Mouse (Mus musculus) frontal cortex, adult 2 months (tissue): ENCODE data around the gene 1700025G04Rik. TPM values are rescaled to one million over a fixed set of nuclear protein-coding genes. Genes with fewer than 3 reads are reported as not detected.
A peak's percentile ranks its signal among the peaks of the same experiment; 100 is the strongest.
"Not testable (repeated sequence)": the region's sequence is repeated elsewhere in the genome, so short reads cannot be mapped to it uniquely, and the experiment has no call there.

Source experiments
- DNase-seq, 2 experiments: peaks; one replicate each; pipeline ENCODE4 v3.0.0; 2022; ENCODE audit warnings: low spot score in 1 of 2; ENCODE audit errors: extremely low spot score in 1 of 2
- polyA plus RNA-seq: library from polyadenylated mRNA; depleted of rRNA; stranded (reverse); fragments of >200 nt; gene quantifications from 2 replicates; pipeline ENCODE4 v1.2.3, GENCODE M21; 2012

1700025G04Rik gene
- polyA plus RNA-seq, 1 experiment, result 25.1 TPM

- DNase-seq, result no peak
Measured at GRCm38 (mm10) chr1:151863797-151864147, 226.2 kb downstream of the 1700025G04Rik start.

GRCm38 (mm10) chr1:151863135-151863796, 226.7 kb downstream of the 1700025G04Rik start:
- DNase-seq, result no peak

- DNase-seq, result no peak
Measured at GRCm38 (mm10) chr1:151862109-151862508, 227.8 kb downstream of the 1700025G04Rik start.

GRCm38 (mm10) chr1:151861334-151861995, 228.5 kb downstream of the 1700025G04Rik start:
- DNase-seq, result no peak

GRCm38 (mm10) chr1:151858474-151858873, 231.5 kb downstream of the 1700025G04Rik start:
- no peak for DNase-seq

GRCm38 (mm10) chr1:151855561-151855960, 234.4 kb downstream of the 1700025G04Rik start:
- no peak for DNase-seq

- DNase-seq, result no peak
Measured at GRCm38 (mm10) chr1:151851976-151852375, 237.9 kb downstream of the 1700025G04Rik start.

GRCm38 (mm10) chr1:151851051-151851848, 238.7 kb downstream of the 1700025G04Rik start:
- peak in 1 of 2 experiments; percentile 5 for DNase-seq

GRCm38 (mm10) chr1:151849993-151850608, 239.8 kb downstream of the 1700025G04Rik start:
- no peak for DNase-seq

GRCm38 (mm10) chr1:151848286-151848685, 241.6 kb downstream of the 1700025G04Rik start:
- no peak for DNase-seq

GRCm38 (mm10) chr1:151845926-151846782, 243.8 kb downstream of the 1700025G04Rik start:
- peak in 1 of 2 experiments; percentile 6 for DNase-seq

GRCm38 (mm10) chr1:151845252-151845832, 244.6 kb downstream of the 1700025G04Rik start:
- no peak for DNase-seq

GRCm38 (mm10) chr1:151840345-151840744, 249.6 kb downstream of the 1700025G04Rik start:
- DNase-seq, result not testable (repeated sequence)

GRCm38 (mm10) chr1:151835261-151835660, 254.7 kb downstream of the 1700025G04Rik start:
- no peak for DNase-seq

- no peak for DNase-seq
Measured at GRCm38 (mm10) chr1:151831791-151832190, 258.1 kb downstream of the 1700025G04Rik start.

- peak; percentile 23 to 47 for DNase-seq
Measured at GRCm38 (mm10) chr1:151825065-151825464, 264.9 kb downstream of the 1700025G04Rik start.

GRCm38 (mm10) chr1:151820457-151820856, 269.5 kb downstream of the 1700025G04Rik start:
- DNase-seq, result peak; percentile 35 to 91

- no peak for DNase-seq
Measured at GRCm38 (mm10) chr1:151819190-151819589, 270.7 kb downstream of the 1700025G04Rik start.

GRCm38 (mm10) chr1:151816051-151816450, 273.9 kb downstream of the 1700025G04Rik start:
- no peak for DNase-seq
